Mouse (Mus musculus) cerebellum, adult 9-10 months (tissue): ENCODE measurements around the gene Lancl1.
A peak's percentile ranks its signal among the peaks of the same experiment; 100 is the strongest.

ENCODE experiments used
- DNase-seq: peaks from one replicate; pipeline ENCODE4 v3.0.0; 2022

The Lancl1 gene

GRCm38 (mm10) chr1:67038246-67038987, at the start of gene Lancl1:
Gene Lancl1 (minus strand): TSS chr1:67038872.
- peak; percentile 88 for DNase-seq

GRCm38 (mm10) chr1:67079146-67079545, 40.5 kb upstream of the Lancl1 start:
- DNase-seq: no peak

- no peak for DNase-seq
Measured at GRCm38 (mm10) chr1:67078666-67079065, 40.0 kb upstream of the Lancl1 start.

- no peak for DNase-seq
Measured at GRCm38 (mm10) chr1:67077739-67078138, 39.1 kb upstream of the Lancl1 start.

DNA sequence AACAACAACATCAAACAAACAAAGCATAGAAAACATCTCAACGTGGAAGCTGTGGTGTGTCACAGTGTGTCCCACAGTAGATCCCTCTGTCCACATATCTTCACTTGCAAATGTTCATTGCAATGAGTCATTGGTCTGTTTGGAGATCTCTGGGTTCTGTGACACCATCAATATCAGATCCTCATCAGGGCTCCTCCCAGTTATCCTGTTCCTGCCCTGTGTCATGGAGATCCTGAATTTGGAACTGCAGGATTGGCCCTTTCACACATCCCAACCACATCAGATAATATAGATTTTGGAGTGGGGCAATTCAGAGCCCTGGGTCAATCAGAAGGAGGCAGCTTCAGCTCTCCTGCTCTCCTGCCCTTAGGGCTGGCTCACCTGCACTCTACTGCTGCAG, 28.9 kb upstream of the Lancl1 start:
- DNase-seq: no peak

DNA sequence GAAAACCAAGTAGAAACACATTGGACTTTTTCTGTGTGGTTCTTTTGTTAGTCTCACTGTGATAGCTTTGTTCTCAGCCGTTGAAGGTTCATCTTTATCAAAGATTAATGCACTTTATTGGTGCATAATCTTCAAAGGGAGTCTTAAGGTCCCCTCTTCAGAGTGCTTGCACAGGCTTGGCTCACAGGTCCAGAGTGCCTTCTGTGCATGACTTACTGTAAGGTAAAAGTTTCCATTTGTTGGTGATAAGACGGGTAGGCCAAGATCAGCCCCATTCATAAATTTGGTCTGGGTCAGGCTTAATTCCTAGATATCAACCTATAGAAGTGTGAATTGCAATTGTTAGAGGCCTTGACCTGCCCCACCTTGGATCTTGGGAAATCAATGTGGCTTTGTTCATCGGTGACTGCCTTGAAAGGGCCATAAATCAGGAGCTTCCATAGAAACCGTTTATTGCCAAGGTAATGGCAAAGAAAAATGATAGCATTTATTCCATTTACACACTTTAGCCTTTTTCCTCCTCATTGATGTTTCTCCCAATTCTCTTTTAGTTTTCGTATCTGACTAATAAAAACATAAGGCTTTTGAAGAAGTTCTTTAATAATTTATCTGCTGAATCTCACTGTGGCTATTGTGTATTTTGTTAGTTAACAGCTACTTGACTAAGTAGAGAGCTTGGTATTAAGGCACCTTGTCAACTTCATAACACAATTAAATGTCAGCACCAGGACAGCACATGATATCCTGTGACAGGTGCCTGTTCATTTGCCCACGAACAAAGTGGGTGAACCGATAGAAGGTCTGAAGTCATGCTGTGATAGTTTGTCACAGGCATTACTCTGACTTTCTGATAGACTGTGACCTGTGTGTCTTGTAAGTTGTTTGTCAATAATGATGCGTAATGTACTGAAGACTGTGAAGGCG, 26.9 kb upstream of the Lancl1 start:
- no peak for DNase-seq

- DNase-seq: peak; percentile 50
Measured at GRCm38 (mm10) chr1:67061456-67062085, 22.9 kb upstream of the Lancl1 start.

DNA sequence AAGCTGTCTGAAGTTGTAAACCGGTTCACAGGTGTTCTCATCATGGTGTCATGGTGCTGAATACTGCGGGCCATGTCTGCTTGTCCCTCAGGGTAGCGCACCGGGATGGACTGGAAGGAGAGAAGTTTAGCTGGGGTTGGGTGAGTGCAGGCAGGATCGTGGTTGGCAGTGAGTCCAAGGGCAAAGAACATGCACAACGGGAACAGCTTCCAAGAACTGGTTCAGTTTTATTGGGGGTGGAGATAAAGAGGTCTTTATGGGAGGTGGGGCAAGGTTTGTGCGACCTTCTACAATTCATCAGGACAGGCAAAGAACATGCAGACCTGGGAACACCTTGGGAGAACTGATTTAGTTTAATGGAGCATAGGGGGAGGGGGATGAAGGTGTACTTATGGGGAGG, 17.1 kb upstream of the Lancl1 start:
- no peak for DNase-seq

DNA sequence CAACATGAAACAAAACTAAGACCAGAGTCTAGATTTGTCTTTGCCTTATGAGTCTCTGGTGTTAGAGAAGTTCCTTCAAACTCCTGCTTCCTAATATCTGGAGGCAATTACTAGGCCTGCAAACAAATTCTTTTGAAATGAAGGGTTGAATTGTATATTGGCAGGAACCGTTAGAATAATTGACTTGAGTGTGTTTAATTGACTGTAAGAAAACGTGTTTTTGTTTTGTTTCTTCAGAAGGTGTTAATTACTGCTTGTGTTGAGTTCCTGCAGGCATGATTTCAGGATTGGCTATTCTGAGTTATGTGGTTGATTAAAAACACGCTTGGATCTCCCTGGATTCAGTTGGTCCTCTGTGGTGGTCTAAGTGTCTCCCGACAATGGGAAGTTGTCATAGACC, 14.0 kb upstream of the Lancl1 start:
- DNase-seq: no peak

- DNase-seq: no peak
Measured at GRCm38 (mm10) chr1:67049600-67049999, 10.9 kb upstream of the Lancl1 start.

DNA sequence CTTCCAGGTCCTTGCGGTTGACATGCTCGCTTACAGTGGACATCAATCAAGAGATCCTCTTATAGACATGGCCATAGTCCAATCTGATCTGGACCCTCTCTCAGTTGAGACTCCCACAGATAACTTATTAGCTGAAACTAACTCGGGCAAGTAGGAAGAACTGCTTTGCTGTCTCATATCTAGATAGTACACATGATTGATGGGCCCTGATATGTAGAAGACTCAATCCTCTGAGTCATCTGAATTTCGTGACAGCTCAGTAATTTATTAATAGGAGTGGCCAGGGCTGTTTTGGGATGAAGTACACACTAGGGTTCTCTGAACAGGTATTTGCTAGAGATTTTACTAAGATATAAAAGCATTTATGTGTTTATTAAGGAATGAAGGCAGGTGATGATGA, 10.0 kb upstream of the Lancl1 start:
- DNase-seq: no peak

GRCm38 (mm10) chr1:67045100-67045499, 6.4 kb upstream of the Lancl1 start:
- DNase-seq: no peak

DNA sequence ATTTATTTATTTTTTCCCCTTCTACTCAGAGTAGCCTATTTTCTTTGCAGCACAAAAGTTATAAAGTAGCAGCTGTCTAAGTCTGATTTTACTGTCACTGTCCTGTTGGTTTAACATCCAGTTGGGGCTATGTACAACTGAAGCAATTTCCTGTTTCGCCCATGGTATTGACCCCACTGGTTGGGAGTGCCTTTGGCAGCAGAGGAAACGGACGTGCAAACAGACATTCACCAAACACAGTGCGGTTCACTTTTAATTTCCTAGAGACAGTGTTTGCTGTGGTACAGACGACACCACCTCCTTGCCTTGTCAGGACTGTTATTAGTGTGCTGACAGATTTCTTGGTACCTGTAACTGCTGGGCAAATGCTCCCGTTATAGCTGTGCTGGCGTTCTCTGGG, 3.9 kb upstream of the Lancl1 start:
- DNase-seq: no peak

DNA sequence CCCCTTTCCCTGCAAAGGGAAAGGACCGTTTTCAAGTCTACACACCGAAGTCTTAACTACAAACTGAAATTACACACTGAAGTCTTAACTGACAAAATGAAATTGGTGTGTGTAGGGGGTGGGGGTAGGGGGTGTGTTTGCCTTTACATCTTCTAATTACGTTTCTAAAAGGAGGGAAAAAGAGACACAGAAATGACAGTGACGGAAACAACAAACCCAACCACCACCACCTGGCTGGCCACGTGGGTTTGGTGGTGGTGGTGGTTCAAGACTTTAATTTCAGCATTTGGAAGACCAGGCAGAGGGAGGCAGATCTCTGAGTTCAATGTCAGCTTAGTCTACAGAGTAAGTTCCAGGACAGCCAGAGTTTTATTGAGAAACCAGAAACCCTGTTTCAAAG, 411 bp upstream of the Lancl1 start:
- no peak for DNase-seq

DNA sequence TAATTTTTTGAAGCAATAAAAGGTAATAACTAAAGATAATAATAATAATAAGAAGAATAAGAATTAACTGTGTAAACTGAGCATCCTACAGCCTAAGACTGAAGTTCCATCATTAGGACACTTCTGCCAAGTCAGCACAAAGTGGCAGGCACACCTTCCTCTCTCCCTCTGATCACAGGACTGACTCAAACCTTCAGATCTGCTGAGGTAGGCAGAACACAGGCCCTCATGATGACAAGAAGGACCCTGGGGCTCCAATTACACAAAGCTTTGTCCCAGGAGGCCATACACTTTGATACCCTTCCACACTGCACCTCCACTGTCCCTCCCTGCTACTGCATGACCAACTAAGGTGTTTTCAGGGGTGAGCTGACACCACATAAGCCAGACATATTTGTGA, 1.5 kb downstream of the Lancl1 start:
- DNase-seq: no peak

- DNase-seq: no peak
Measured at GRCm38 (mm10) chr1:67033278-67033677, 5.4 kb downstream of the Lancl1 start.

GRCm38 (mm10) chr1:67026927-67027511, 11.7 kb downstream of the Lancl1 start:
- no peak for DNase-seq

- DNase-seq: no peak
Measured at GRCm38 (mm10) chr1:67026142-67026541, 12.5 kb downstream of the Lancl1 start.

- no peak for DNase-seq
Measured at GRCm38 (mm10) chr1:67022767-67023166, 15.9 kb downstream of the Lancl1 start.

DNA sequence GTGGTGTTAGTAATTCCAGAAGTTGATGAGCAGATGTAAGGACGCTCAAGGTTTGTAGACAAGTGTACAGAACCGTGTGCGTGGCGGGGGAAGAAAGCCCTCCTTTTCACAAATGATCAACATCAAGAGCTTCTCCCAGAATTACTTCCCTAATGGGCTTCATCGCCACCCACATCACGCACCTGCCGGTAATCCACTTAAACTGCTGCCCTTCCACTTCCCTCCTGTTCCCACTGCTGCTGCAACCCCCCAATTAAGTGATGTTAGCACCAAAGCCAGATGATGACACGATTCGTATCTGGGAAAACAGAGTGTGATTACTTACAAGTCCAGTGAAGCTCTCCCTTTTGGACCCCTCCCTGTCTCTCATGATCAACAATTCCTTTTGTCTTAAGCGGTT, 16.6 kb downstream of the Lancl1 start:
- no peak for DNase-seq

- DNase-seq: no peak
Measured at GRCm38 (mm10) chr1:67020637-67021161, 18.0 kb downstream of the Lancl1 start.

DNA sequence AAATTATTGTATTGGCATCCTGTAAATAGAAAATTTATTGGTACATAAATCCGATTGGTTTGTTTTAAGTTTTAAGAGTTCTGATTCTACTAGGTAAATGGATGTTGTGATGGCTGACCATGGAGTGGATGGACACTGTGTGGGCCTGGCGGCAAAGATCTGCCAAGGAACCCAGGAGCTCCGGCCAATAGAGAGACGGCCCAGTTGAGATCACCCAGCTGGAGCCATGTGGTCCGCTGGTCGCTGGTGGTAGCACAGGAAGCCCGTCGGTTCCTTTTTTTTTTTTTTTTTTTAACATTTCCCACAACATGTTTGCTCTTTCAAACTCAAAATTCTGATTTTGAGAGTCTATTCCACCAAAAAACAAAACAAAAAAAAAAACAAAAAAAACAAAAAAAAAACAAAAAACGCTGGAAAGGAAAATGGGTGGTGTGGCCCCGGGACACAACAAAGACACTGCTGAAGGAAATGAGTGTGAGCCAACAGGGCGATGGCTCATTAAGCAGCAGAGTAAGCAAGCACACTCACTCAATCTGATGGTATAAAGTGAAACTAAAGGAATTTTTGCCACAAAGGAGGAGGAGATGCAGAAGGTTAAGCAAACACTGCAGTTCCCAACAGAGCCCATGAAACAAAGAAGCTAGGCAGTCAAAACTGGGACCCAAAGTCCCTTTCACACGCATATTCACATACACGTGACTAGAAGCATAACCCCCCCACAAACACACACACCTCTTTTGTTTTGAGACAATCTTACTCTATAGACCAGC, 21.4 kb downstream of the Lancl1 start:
- no peak for DNase-seq
